Mouse (Mus musculus): ENCODE measurements around the gene Acbd3.

The Acbd3 gene

GRCm38 (mm10) chr1:180725704-180726179, at the start of gene Acbd3:
Gene Acbd3 (plus strand): TSS chr1:180726043.
- peak; percentile 97 for DNase-seq

- no peak for DNase-seq
Observed at GRCm38 (mm10) chr1:180691284-180691683, 34.6 kb upstream of the Acbd3 start.

DNA sequence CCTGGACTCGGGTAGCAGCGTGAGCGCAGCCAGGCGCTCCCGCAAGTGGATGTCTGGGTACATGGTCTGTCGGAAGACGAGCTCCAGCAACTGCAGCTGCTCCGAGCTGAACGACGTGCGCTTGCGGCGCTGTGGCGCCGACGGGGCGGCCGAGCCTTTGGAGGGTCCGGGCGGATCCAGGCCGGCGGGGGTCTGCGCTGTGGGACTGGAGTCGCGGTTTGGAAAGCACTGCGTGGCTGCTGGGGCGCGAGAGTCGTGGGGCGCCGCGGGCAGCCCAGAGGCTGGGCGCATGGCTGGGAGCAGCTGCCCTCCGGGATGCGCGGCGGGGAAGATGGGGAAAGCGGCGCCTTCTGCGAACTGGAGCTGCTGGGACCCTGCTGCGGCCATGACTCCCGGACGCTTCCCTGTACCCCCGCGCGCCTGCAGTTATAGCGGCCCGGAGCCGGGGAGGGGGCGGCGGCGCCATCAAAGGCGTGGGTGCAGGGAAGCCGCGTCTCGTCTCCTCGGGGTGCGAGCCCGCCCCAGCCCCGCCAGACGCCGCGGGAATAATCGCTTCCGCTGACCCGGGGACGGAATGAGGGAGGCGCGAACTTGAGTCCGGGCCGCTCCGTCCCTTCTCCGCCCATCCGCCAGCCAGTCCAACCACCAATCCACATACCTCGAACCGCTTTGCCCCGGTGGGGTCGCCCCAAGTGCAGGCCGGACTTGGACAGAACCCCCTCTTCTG, 29.1 kb upstream of the Acbd3 start, which contains the start of gene Mixl1:
TSS of gene Mixl1 (minus strand) at position 409 of the 727 bp plus-strand sequence.
- DNase-seq, result peak; percentile 55

DNA sequence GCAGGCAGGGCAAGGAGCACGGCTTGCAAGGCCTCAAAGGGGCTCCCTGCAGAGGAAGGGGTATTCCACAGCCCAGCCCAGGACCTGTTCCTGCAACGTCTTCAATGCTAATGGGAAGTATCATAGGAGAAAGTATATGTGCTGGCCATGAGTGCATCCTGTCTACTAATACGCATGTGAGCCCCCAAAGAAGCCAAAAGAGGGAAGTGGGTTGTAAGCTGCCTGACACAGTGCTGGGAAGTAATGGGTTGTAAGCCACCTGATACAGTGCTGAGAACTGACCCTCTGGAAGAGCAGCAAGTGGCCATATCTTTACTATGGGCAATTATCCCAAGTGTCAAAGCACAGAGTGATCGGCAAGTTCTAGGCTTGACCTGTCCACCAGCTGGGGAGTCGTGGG, 27.8 kb upstream of the Acbd3 start:
- no peak for DNase-seq

DNA sequence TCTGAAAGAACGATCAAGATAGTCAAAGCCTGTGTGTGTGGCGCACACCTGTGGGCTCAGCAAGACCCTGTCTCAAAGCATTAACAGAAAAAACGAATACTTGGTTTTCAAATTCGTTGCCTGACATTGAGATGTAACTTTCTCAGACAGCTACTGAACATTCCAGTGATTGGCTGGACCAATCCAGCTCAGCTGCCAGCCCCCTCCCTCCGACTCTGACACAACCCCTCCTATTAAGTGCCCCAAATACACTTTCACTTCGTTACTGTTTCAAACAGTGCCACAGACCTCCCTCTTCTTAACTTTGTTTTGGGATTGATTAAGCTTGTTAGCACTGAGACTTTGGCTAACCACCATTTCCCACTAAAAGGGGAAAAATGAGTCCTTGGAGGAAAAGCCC, 22.4 kb upstream of the Acbd3 start:
- no peak for DNase-seq

DNA sequence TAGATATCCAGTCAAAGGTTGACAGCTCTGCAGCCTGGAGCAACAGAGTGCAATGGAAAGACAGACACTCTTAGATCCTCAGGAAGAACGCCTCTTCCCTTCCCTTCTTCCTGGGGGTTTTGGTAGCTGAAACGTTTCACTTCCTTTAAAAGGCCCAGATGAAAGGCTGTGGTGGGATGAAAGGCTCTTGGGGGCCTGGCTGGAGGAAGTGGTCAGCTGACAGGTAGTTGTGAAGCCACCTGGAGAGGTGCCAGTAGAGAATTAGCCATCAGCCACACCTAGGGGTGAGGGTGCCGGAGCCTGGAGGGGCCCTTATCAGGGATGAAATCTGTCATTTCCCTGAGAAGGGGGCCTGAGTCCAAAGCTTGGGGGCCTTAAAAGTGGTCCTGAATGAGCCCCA, 18.5 kb upstream of the Acbd3 start:
- no peak for DNase-seq

- DNase-seq, result no peak
Observed at GRCm38 (mm10) chr1:180707813-180708212, 18.0 kb upstream of the Acbd3 start.

DNA sequence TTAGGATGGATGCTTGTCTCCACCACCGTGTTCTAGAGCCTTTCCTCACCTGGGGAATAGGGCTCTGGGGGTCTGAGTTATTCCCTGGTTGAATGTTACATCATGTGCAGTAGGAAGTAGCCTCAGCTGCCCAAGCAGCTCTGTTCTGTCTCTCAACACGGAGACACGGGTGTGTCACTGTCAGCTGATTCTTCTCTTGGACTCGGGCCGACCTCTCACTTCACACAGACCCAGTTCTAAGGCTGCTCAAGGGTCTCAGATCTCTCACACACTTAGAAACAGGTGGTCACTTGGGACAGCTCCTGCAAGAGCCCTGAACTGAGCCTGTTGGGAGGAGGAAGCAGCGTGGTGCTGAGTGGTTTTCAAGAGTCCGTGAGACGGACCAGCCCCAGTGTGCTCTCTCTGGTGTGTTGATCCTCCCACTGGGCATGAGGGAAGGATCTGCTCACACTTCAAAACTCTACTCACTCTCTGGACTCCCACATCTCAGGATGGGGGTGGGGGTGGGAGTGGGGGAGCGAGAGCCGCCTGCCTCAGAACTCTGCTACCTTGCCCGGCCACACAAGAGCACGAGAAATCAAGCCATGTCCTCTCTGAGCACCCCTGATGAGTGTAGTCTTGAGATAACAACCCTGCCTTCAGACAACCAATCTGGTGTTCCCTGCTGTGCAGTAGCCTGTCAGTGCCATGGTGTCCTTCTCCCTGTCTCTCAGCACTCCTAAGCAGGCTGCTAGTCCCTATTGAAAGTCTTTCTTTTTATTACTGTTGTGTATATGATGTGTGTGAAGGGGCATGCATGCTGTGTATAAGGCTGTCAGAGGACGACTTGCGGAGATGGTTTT, 16.7 kb upstream of the Acbd3 start:
- DNase-seq, result no peak

- DNase-seq, result no peak
Observed at GRCm38 (mm10) chr1:180718756-180719155, 7.1 kb upstream of the Acbd3 start.

DNA sequence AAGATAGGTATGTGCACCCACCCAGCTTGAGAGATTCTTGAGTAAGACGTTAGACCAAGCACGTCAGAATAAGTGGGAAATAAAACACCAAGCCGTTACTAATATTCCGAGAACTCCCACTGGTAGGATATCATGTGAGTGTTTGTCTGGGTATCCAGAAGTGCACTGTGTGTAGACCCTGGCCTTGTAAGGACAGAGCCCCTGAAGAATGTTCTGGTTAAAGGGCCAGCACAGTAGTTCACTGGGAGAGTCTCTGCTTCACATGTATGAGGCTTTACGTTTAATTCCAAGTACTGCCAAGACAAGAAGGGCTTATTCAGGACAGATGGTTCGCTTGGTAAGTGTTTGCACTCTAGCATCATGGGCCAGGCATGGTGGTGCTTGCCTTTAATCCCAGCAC, 6.4 kb upstream of the Acbd3 start:
- DNase-seq, result no peak

GRCm38 (mm10) chr1:180719951-180720689, 5.7 kb upstream of the Acbd3 start:
- DNase-seq, result peak; percentile 71

DNA sequence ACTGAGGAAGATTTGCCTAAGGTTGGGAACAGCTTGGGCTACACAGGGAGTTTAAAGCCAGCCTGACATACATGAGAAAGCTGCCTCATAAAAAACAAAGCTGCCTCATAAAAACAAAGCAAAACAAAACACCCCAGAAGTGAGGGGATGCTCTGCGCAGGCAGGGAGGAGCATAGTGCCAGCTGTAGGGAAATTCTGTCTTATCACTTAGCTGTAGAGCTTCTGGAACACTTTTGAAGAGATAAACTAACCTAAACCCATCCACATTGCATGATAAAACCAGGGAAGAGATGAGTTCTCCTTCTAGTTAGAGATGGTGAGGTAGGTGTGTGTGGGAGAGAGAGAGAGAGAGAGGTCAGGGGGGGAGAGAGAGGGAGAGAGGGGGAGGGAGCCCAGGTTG, 3.2 kb upstream of the Acbd3 start:
- no peak for DNase-seq

GRCm38 (mm10) chr1:180723701-180724238, 2.1 kb upstream of the Acbd3 start:
- DNase-seq, result no peak

GRCm38 (mm10) chr1:180726183-180726582, 340 bp downstream of the Acbd3 start:
- DNase-seq, result no peak

GRCm38 (mm10) chr1:180729231-180729630, 3.4 kb downstream of the Acbd3 start:
- DNase-seq, result no peak

DNA sequence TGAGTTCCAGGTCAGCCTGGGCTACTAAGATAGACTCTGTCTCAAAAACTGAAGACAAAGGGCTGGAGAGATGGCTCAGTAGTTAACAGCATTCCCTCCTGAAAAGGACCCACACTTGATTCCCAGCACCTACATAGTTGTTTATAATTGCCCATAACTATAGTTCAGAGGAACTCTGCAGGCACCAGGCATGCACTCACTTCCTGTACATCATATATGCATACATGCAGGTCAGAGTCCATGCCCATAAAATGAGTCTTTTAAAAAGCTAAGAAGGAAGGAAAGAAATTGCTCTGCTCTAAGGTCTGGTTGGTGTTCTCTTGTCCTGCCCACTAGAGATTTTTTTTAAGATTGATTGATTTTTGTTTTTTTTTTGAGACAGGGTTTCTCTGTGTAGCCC, 22.0 kb downstream of the Acbd3 start:
- no peak for DNase-seq

- no peak for DNase-seq
Observed at GRCm38 (mm10) chr1:180752115-180752514, 26.3 kb downstream of the Acbd3 start.

DNA sequence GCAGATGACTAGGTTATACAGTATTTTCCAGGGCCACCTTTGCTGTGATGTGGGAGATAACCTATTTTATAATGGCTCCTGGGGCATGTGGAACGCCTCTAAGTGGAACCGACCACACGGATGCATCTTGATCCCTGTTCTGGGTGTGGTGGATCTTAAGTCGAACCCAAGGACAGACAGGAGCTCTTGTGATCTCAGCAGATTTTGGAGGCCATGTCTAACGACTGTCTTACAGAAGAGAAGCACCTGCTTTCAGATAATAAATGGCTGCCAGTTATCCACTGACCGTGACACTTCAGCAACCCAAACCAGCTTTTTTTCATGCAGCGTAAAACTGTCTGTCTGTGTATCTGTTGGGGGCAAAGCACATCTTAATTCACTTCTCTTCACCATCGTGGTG, 28.5 kb downstream of the Acbd3 start:
- DNase-seq, result no peak

GRCm38 (mm10) chr1:180756711-180757110, 30.9 kb downstream of the Acbd3 start:
- DNase-seq, result no peak

- no peak for DNase-seq
Observed at GRCm38 (mm10) chr1:180757252-180757955, 31.6 kb downstream of the Acbd3 start.

GRCm38 (mm10) chr1:180757956-180758520, 32.2 kb downstream of the Acbd3 start:
- DNase-seq, result no peak

DNA sequence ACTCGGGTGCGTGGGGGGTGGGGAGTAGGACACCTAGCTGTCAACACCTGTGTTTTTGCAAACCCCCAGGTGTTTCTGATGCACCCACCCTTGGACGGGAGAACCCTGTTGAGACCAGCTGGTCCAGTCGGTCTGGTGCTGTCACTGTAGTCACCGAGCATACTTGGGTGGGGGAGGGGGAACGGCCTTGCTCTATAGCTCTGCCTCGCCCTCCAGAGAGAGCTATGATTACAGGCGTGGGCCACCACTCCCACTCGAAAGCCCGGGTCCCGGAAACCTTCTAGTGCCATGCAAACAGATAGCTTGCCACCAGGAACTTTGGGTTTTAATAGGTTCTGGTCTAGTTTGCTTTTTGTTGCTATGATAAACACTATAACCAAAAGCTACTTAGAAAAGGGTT, 36.3 kb downstream of the Acbd3 start:
- DNase-seq, result no peak
